Mouse (Mus musculus) frontal cortex, postnatal 10 days (tissue): ENCODE measurements around the gene Trappc3.
"Not testable (repeated sequence)": the region's sequence is repeated elsewhere in the genome, so short reads cannot be mapped to it uniquely, and the experiment has no call there.

Experiments
- DNase-seq, 2 experiments: peaks; one replicate each; pipeline ENCODE4 v3.0.0; 2022; ENCODE audit warnings: low spot score in 2 of 2, mixed read lengths in 1 of 2

Gene Trappc3

GRCm38 (mm10) chr4:126262119-126262807 lies at the start of gene Trappc3:
TSS of gene Trappc3 (plus strand) at chr4:126262325.
- peak; percentile 99 for DNase-seq

GRCm38 (mm10) chr4:126217771-126218170 lies 44.4 kb upstream of the Trappc3 start:
- no peak for DNase-seq

DNA sequence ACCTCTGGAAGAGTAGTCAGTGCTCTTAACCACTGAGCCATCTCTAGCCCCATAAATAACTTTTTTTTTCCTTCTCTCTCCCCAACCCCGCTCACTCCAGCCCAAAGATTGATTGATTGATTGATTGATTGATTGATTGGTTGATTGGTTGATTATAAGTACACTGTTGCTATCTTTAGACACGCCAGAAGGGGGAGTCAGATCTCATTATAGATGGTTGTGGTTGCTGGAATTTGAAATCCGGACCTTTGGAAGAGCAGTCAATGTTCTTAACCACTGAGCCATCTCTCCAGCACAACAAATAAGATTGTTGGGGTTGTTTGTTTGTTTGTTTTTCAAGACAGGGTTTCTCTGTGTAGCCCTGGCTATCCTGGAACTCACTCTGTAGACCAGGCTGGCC lies 42.6 kb upstream of the Trappc3 start:
- not testable (repeated sequence) for DNase-seq

GRCm38 (mm10) chr4:126220045-126220444 lies 42.1 kb upstream of the Trappc3 start:
- no peak for DNase-seq

- DNase-seq = no peak
Measured at GRCm38 (mm10) chr4:126222631-126223030, 39.5 kb upstream of the Trappc3 start.

DNA sequence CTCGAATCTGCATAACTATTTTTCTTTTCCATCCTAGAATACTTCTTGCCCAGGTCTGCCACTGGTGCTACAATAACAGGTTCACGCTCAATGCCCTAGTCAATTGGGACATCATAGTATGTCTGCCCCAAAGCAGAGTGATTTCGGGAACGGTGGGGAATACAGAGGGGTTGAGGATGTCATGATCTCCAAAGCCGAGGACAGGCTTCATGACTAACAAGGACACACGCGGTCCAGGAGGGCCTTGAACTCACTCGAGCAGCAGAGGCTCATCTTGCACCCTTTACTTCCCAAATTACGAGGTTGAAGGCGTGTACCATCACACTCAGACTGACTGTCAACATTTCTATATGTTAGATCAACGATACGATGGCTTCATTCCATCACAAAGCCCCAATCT lies 35.5 kb upstream of the Trappc3 start:
- no peak for DNase-seq

- DNase-seq = peak; percentile 69 to 84
Measured at GRCm38 (mm10) chr4:126227077-126227761, 34.9 kb upstream of the Trappc3 start.

GRCm38 (mm10) chr4:126228144-126228543 lies 34.0 kb upstream of the Trappc3 start:
- no peak for DNase-seq

DNA sequence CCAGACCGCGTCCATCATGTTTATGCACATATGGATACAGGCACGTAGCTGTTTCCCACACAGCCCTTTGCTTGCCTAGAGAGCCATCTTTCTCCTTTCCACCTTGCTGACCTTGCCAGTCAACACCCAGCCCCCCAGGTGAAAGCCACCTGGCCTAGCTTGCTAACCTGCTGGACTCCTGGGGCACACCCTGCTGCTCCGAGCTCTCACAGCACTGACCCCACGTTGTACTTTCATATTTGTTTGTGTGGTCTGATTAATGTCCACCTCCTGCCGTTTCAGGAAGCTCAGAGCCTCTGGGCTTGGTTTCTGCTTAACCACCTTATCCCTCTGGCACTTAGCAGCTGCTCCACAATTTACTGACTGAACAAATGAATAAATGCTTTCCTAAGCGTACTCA lies 32.2 kb upstream of the Trappc3 start:
- no peak for DNase-seq

DNA sequence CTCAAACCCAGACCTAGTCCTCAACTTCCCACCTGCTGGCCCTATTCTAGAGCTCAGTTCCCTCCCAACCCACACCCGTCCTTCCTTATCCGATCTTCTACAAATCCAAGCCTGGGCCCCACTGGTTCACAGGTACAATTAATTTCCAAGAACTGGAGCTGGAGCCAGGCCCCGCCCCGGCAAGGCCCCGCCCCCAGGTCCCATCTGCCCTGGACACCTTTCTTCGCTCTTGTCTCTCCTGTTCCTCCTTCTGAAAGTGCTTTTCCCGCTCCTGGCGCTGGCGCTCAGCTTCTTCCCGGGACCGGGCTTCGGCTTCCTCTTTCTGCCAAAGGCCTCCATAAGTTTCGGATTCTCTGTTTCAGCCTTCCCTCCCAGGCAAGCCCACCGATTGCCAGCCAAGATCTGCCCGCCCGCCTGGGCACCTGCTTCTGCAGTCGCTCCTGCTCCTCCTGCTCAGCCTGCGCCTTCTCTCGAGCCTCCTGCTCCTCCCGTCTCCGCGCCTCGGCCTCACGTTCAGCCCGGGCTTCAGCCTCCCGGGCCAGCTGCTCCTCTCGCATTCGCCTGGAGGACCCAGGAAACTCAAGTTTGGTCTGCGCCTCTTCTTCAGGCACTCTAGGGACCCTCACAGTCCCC lies 28.3 kb upstream of the Trappc3 start:
- DNase-seq = no peak

- no peak for DNase-seq
Measured at GRCm38 (mm10) chr4:126234496-126235175, 27.5 kb upstream of the Trappc3 start.

DNA sequence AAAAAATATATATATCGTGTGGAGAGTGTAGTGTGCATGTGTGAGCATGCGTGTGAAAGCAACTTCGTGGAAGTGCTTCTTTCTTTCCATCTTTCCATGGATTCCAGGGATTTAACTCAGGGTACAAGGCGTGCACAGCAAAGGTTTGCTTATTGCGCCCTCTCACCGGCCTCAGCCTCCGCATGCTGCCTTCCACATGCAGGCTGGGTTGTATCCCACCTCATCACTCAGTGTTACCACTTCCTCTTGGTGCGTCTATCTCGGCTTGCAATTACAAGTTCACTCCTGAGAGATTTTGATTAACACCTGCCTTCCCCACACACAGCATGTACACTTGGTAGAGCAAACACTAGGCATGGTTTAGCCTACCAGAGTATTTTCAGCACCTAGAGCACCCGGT lies 26.9 kb upstream of the Trappc3 start:
- no peak for DNase-seq

DNA sequence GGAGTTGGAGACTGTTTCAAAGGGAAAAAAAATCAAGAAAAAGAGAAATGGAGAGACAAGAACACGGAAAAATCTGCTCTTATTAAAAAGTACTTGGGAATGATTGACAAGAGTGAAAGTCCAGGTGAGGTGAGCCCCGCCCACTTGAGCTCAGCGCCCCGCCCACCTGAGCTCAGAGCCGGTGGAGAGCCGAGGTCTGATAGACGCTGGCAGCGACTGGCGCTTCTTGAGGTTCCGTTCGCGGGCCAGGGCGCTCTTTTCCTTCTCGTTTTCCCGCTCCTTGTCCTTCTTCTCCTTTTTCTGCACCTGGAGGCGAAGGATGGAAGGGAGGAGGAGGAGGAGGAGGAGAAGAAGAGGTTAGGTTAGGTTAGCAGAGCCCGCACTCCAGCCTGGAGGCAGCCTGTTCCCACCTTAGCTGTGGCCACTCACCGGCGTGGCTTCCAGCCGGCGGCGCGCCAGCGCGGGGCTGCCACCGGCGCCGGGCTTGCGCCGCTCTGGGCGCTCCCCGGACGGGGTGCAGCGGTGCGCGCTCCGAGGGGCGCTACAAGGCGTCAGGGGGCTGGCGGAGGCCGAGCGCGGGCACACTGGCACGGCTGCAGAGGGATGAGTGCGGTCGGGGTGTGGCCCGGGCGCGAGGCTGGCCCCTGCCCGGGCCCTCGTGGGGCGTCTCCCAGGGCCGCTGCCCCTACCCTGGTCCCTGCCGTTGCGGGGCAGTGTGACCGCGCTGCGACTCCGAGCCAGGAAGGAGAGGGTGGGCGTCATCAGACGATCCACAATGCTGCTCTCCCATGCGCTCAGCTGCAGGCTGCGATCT lies 25.5 kb upstream of the Trappc3 start:
- DNase-seq = no peak

- no peak for DNase-seq
Measured at GRCm38 (mm10) chr4:126237721-126238242, 24.3 kb upstream of the Trappc3 start.

DNA sequence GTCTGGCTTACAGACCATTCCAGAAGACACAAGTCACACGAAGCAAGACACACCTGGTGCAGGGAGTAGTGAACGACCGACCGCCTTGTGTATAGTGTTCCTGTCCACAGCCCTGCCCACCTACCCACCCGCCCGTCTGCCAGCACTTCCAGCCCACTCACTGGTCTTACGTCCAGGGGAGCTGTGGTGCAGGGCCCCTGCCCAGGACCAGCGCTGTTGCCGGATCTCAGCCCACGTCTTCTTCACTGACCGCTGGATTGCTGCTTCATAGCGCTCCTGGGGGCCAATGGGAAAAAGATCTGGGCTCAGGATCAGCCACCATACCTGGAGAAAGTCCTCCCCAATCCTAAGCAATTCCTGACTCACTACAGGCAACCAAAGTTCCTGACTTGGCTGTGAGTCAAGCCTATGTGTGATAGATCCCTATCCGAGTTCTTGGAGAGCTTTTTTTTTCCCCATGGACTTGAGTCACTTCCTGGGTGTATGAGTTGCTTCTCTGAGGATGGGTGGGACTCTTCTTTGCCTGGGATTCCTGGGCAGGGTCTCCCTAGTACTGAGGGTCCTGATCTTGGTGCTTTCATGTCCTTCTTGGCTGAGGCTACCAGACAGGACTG lies 22.2 kb upstream of the Trappc3 start:
- no peak for DNase-seq

DNA sequence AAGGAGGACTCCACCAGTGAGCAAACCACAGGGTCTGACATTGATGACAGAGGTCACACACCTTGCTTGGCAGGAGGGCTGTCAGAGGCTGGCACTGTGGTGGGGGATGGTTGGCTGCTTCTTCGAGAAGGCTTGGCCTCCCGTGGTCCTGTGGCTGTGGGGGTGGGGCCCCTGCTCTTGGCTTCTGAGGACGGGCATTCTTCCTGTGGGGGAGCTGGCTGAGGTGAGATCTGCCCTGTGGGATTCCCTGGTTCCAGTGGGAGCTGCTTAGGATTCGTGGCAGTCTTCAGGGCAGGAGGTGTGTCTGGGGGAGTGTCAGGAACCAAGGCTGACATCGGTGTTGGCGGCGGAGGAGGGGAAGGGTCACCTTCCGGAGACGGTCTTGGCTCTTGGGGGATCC lies 20.2 kb upstream of the Trappc3 start:
- DNase-seq = no peak

DNA sequence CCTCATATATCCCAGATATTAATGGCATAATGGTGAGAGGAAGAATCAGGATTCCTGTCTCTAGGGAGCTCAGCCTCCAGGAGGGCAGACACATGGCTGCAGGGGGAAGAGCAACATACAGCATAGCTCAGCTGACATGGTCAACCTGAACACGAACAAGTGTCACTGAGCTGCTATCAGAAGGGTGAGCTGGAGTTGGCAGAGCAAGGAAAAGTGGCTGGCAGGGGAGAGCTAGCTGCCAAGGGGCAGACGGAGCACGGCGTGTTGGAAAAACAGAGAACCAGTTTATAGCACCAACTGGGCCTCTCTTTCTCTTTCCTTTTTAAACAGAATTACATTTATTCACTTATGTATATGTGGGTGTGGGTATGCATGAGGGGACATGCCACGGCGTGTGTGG lies 19.6 kb upstream of the Trappc3 start:
- no peak for DNase-seq

DNA sequence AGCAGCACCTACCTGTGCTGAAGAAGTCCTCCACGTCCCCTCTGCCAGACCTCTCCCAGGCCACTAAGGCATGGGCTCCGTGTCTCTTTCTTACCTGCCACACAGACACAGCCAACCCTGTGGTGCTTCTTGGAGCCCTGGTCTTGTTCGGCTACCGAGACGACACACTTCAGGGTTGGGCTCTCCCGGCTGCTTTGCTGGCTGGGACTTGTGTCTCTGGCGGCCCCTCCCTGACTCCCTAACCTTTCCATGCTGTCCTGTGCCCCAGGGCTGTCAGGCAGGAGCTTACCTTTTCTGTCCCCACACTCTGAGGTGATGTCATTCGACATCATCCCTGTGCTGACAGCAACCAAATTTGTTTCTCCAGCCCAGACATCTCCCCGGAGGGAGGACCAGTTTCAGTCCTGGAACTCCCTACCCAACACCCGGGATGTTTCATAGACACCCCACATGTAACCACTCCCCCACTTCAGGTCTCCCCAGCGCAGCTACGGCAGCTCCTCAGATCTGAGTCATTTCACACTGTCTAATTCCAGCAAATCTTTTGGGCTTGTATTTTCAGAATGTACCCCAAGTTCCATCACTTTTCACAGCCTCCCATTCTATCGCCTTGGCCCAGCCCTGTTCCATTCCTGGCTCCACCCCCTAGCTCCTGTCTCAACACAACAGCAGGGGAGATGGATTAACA lies 15.8 kb upstream of the Trappc3 start:
- DNase-seq = no peak

- DNase-seq = no peak
Measured at GRCm38 (mm10) chr4:126248261-126248868, 13.8 kb upstream of the Trappc3 start.

DNA sequence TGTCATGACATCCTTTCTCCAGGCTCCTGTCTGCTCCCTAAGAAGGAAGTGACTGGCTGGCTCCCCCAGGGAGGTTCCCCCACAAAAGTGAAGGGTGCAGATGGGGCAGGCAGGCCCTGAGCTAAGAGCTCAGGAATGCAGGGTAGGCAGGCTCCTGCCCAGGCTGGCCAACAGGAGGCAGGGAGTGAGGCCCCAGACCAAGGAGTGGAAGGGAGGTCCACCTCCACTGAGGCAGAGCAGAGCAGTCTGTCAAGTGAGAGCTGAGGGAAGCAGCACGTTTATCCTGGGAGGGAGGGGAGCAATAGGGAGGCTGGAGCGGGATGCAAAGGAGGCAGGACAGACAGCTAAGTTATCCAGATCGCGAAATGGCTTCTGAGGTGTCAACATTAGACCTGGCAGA lies 11.5 kb upstream of the Trappc3 start:
- no peak for DNase-seq
